Mouse (Mus musculus): ENCODE results near the gene Trim69.

Trim69 gene

DNA sequence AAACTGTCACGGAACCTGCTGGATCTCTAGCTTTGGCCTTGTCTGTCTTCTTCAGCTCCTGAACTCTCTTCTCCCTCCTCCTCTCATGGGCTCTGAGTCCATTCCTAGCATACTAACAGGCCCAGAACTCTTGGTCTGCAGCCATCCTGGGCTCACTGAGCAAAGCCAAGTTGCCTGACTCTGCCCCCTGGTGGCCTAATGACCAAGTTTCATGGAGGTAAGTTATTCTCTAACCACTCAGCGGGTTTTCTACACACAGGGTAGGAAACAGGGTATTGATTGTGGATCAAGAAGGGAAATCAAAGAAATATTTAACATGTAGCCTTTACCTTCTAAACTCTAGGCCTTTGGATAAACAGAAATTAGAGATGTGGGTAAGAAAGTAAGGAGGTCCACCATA lies at the start of gene Trim69:
Gene Trim69 (plus strand): TSS at position 21 of the 400 bp plus-strand sequence.
- DNase-seq (ENCODE audit: low read depth, low spot score): peak; percentile 89

GRCm38 (mm10) chr2:122116888-122117287 lies 43.6 kb upstream of the Trim69 start:
- DNase-seq (ENCODE audit: low read depth, low spot score): no peak

- DNase-seq (ENCODE audit: low read depth, low spot score): peak; percentile 99
Observed at GRCm38 (mm10) chr2:122117961-122118958, 42.2 kb upstream of the Trim69 start, which contains the start of gene Spg11. Gene Spg11 (minus strand): TSS chr2:122118386.

DNA sequence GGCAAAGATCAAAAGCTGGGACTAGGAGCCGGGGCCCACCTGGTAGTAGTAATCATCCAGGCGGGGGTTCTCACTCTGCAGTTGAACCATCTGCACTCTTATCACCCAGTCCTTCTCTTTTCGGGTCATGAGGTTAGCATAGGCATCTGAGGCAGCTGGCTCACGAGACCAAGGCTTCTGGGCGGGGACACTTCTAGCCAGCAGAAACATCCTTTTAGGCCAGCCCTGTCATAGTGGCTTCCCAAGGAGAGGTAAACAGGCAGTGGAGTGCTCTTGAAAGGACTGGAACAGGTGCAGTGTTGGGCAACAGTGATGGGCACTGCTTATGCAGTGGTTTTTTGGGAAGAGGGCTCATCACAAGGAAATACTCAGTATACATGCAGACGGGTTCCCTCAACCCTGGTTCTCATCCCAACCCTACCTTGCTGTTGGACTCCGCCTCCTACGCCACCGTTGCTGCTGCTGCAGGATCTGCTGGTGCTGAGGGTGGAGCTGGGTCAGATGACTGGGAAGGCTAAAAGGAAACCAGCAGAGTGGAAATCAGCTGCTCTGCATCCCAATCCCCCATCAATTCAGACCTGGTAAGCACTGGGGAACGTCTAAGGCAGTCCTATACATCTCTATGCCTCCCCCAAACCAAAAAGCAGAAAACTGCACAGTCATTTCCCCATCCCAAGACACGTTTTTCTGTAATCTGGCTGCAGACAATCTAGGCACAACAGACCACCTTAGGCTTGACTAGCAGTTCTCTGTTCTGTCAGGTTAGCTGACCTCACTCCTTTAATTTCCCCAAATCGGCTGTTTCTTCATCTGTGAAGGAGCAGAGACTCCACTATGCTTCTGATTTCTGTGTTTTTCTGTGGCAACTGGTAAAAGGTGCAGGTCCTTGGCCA lies 34.6 kb upstream of the Trim69 start:
- DNase-seq (ENCODE audit: low read depth, low spot score): peak; percentile 55

- DNase-seq (ENCODE audit: low read depth, low spot score): peak; percentile 49
Observed at GRCm38 (mm10) chr2:122126765-122127347, 33.6 kb upstream of the Trim69 start.

DNA sequence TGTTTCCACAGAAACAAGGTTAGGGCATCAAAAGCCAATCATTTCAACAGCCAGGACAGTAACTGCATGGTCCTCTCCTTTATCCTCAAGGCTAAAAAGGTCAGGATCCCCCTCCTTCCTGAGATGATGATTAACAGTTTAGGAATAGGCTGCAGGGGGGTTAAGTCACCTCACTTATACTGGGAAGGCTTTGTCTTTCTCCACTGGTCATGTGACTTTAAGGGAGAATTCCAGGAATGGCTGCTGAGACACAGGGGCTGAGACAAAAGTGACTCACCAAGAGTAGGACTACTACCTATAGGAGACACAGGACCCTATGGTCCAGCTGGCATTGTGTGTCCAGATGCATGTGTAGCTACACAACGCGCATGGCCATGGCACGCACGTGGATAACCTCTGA lies 32.9 kb upstream of the Trim69 start:
- no peak for DNase-seq (ENCODE audit: low read depth, low spot score)

DNA sequence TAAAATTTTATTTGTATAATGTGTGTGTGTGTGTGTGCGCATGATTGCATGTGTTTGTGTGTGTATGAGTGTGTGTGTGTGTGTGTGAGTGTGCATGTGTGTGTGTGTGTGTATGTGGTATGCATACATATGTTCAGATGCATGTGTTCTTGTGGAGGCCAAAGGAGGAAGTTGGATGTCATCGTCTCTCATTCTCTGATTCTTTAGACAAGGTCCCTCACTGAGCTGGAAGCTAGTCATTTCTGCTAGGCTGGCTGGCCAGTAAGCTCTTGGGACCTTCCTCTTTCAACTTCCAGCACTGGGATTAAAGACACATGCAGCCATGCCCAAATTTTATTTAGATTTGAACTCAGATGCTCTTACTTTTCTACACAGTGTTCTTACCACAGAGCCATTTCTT lies 28.4 kb upstream of the Trim69 start:
- no peak for DNase-seq (ENCODE audit: low read depth, low spot score)

- DNase-seq (ENCODE audit: low read depth, low spot score): no peak
Observed at GRCm38 (mm10) chr2:122132618-122133017, 27.9 kb upstream of the Trim69 start.

- DNase-seq (ENCODE audit: low read depth, low spot score): peak; percentile 43
Observed at GRCm38 (mm10) chr2:122137839-122138465, 22.5 kb upstream of the Trim69 start.

- DNase-seq (ENCODE audit: low read depth, low spot score): no peak
Observed at GRCm38 (mm10) chr2:122140815-122141214, 19.7 kb upstream of the Trim69 start.

- no peak for DNase-seq (ENCODE audit: low read depth, low spot score)
Observed at GRCm38 (mm10) chr2:122141332-122141967, 19.1 kb upstream of the Trim69 start.

GRCm38 (mm10) chr2:122143111-122143510 lies 17.4 kb upstream of the Trim69 start:
- DNase-seq (ENCODE audit: low read depth, low spot score): no peak

- DNase-seq (ENCODE audit: low read depth, low spot score): peak; percentile 64
Observed at GRCm38 (mm10) chr2:122145756-122146155, 14.7 kb upstream of the Trim69 start.

DNA sequence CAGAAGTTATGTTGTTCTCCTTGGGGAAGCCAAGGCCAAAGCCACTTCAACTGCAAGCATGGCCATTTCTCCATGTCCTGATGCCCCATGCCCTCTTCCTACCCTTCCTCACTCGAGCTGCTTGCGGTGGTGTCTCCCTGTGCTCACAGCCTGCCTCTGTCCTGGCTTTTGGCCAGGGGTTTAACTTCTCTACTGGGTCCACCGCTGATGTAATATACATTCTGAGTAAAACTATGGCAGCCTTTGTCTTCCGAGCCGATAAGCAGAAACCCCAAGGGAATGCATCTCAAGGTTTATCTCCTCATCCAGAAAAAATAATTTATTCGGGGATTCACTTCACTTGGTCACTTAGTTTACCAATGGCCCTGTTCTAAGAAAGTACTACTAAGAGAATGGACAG lies 13.8 kb upstream of the Trim69 start:
- DNase-seq (ENCODE audit: low read depth, low spot score): peak; percentile 39

DNA sequence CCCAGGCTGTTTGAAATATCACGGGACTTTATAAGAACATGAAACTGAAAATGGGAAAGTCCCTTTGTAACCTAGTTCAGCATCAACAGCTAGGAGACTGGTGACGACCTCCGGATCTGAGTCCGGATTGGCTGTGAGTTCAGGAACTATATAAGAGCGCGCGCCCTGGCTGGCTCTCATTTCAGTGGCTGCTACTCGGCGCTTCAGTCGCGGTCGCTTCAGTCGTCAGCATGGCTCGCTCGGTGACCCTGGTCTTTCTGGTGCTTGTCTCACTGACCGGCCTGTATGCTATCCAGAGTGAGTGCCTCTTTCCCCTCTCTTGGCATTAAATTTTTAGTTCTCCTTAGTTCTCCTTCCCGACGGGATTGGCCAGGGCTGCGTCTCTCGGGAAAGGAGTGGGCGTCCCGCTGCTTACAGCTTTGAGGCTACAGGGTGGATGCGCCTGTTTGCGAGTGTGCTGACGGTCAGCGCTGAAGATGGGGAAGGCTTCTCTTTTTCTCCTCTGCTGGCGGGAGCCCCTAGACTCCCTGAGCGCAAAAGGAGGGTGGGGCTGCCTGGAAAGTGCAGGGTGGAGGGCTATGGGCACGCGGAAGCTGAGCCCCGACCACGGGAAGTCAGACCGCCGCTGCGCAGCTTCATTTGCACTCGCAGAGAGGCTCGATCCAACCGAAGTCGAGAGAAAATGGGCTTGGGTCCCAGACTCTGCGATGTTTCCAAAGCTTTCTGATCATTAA lies 12.8 kb upstream of the Trim69 start, which contains the start of gene B2m:
Gene B2m (plus strand): TSS at position 179 of the 734 bp plus-strand sequence.
- peak; percentile 98 for DNase-seq (ENCODE audit: low read depth, low spot score)

DNA sequence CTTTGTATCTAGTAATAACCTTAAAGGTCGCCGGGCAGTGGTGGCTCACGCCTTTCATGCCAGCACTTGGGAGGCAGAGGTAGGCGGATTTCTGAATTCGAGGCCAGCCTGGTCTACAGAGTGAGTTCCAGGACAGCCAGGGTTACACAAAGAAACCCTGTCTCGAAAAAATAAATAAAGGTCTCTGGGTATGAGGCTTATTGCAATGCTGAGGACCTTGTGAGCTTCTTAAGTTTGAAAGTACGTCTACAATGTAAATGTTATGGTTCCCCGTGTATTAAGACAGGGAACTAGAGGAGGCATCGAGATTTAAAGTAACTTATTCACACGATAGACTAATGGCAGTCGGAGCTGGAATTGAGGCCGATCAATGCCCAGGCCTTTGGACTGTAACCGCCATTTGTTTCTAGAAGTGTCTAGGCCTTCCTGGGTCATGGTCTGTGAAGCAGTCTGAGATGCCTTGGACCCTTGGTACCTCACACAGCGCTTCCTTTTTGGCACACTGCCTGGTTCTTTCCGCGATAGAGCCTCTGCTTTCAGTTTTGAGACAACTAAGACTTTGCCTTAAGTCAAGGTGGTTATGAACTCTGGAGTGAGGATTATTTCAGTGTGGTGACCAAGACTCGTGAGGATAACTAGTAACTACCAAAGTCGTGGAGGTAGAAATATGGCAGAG lies 12.1 kb upstream of the Trim69 start:
- DNase-seq (ENCODE audit: low read depth, low spot score): peak; percentile 89

GRCm38 (mm10) chr2:122149316-122149715 lies 11.2 kb upstream of the Trim69 start:
- peak; percentile 55 for DNase-seq (ENCODE audit: low read depth, low spot score)

DNA sequence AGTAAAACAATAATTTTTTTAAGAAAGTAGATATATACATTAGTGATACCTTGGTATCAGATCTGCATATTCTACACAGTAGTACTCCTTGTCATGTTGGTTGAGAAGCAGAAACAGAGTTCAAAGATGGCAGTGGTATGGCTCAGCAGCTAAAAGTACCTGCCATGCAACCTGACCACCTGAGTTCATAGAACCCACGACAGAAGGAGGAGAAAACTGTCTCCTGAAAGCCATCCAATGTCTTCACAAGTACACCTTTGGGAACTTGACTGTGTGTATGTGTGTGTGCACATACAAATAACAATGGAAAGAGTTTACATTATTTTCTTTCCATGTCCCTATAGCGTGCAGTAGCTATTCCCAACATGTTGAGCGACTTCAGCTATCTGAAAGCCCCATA lies 10.8 kb upstream of the Trim69 start:
- DNase-seq (ENCODE audit: low read depth, low spot score): peak; percentile 41

- no peak for DNase-seq (ENCODE audit: low read depth, low spot score)
Observed at GRCm38 (mm10) chr2:122151221-122151620, 9.3 kb upstream of the Trim69 start.

Measured in CD4-positive, CD25-positive, alpha-beta regulatory T cell, adult 2 months (primary cell).